8 mouse cellular contexts compared by ENCODE assay signal in genomic region chr7:80208026-80208642, GRCm38 (mm10). TPM values are rescaled to one million over a fixed set of nuclear protein-coding genes. Genes with fewer than 3 reads are reported as not detected.
DNase-seq lines count a peak whose midpoint lies in the region; ATAC-seq and TF ChIP-seq lines count a peak whose summit lies in the region.

No protein-coding gene starts in this region.

- peaks cover 30% of the 10 kb centered on the region for H3K36me3 ChIP-seq in liver, embryonic 15.5 days (replicated peaks)
- peaks cover 5% of the 10 kb centered on the region; the same call in 1 of the 2 replicates for H3K36me3 ChIP-seq in neural tube, embryonic 15.5 days

- peak overlapping the region; percentile 71 for H3K9ac ChIP-seq in liver, embryonic 15.5 days
- H3K9ac ChIP-seq in neural tube, embryonic 15.5 days (replicated peaks) = no peak overlapping the region

- intact Hi-C loops in left cerebral cortex, adult 2 months (cut with DNase I) = no loop called here

- H3K4me2 ChIP-seq in liver, embryonic 15.5 days = peak overlapping the region; percentile 91
- H3K4me2 ChIP-seq in neural tube, embryonic 15.5 days = no peak overlapping the region

- 32% methylated on average over 18 of the region's 18 CpGs for WGBS in liver, embryonic 15.5 days (ENCODE audit: insufficient replicate concordance)
- 66% methylated on average over 18 of the region's 18 CpGs for WGBS in neural tube, embryonic 15.5 days

- ATAC-seq in liver, embryonic 15.5 days (ENCODE audit: insufficient read depth) = peak; percentile 16
- no peak for ATAC-seq in neural tube, embryonic 15.5 days (ENCODE audit: low FRiP score)

- no peak for TF ChIP-seq CTCF in left cerebral cortex, adult 2 months (IDR thresholded peaks at IDR 0.05)

- H3K27ac ChIP-seq in liver, embryonic 15.5 days (replicated peaks) = peak overlapping the region; percentile 100
- no peak overlapping the region for H3K27ac ChIP-seq in left cerebral cortex, adult 2 months
- no peak overlapping the region for H3K27ac ChIP-seq in neural tube, embryonic 15.5 days (replicated peaks)

- no peaks in the 10 kb centered on the region for H3K9me3 ChIP-seq in liver, embryonic 15.5 days (replicated peaks)
- H3K9me3 ChIP-seq in neural tube, embryonic 15.5 days (replicated peaks) = no peaks in the 10 kb centered on the region

- H3K4me1 ChIP-seq in liver, embryonic 15.5 days (replicated peaks) = peaks cover 100% of the 10 kb centered on the region
- H3K4me1 ChIP-seq in neural tube, embryonic 15.5 days = peaks cover 61% of the 10 kb centered on the region

- peak; percentile 75 to 86 for DNase-seq in urinary bladder, adult 18-20 months (ENCODE audit: low spot score in 2 of 2)
- DNase-seq in urinary bladder, postnatal 10 days (ENCODE audit: low spot score) = no peak
- DNase-seq in induced T-regulatory cell, adult 2 months (ENCODE audit: low read depth) = peak; percentile 67
- peak; percentile 79 to 82 for DNase-seq in urinary bladder, postnatal 36 days (ENCODE audit: low spot score in 2 of 2)
- DNase-seq in left cerebral cortex, adult 2 months (ENCODE audit: extremely low spot score in 1 of 2, low spot score in 2 of 2) = no peak
- DNase-seq in cerebellum, postnatal 4 days (ENCODE audit: low spot score in 2 of 2) = no peak

- no peaks in the 10 kb centered on the region for H3K27me3 ChIP-seq in liver, embryonic 15.5 days
- H3K27me3 ChIP-seq in neural tube, embryonic 15.5 days (replicated peaks) = no peaks in the 10 kb centered on the region

- peak overlapping the region; percentile 40 for H3K4me3 ChIP-seq in liver, embryonic 15.5 days (replicated peaks)
- H3K4me3 ChIP-seq in left cerebral cortex, adult 2 months = no peak overlapping the region
- H3K4me3 ChIP-seq in neural tube, embryonic 15.5 days (replicated peaks) = no peak overlapping the region

RNA-seq across cellular contexts. Expression of gene Sema4b, which starts 21.5 kb away (rescaled TPM):
- polyA plus RNA-seq in liver, embryonic 15.5 days (2015; fragmentation: Nextera tagmentation; extraction: Ambion mirVana) = 15.2 and 15.5 TPM in 2 replicates
- total RNA-seq in left cerebral cortex, adult 2 months (2021) = 10 to 100 TPM; 19.4 to 20.6 TPM
- 22.7 and 25.8 TPM in 2 replicates for polyA plus RNA-seq in neural tube, embryonic 15.5 days (2015; fragmentation: Nextera tagmentation; extraction: Ambion mirVana)

RNA-seq across cellular contexts. Expression of gene Cib1, which starts 24.5 kb away (rescaled TPM):
- 84.7 and 85.0 TPM in 2 replicates for polyA plus RNA-seq in liver, embryonic 15.5 days (2015; fragmentation: Nextera tagmentation; extraction: Ambion mirVana)
- total RNA-seq in left cerebral cortex, adult 2 months (2021) = 10 to 100 TPM; 21.7 to 22.4 TPM
- polyA plus RNA-seq in neural tube, embryonic 15.5 days (2015; fragmentation: Nextera tagmentation; extraction: Ambion mirVana) = 32.2 and 59.5 TPM in 2 replicates

RNA-seq across cellular contexts. Expression of gene Gdpgp1, which starts 24.5 kb away (rescaled TPM):
- polyA plus RNA-seq in liver, embryonic 15.5 days (2015; fragmentation: Nextera tagmentation; extraction: Ambion mirVana) = 2.0 and 2.1 TPM in 2 replicates
- total RNA-seq in left cerebral cortex, adult 2 months (2021) = 1 to 10 TPM; 6.1 to 7.5 TPM
- 4.6 and 5.5 TPM in 2 replicates for polyA plus RNA-seq in neural tube, embryonic 15.5 days (2015; fragmentation: Nextera tagmentation; extraction: Ambion mirVana)

RNA-seq across cellular contexts. Expression of gene Ttll13, which starts 38.0 kb away (rescaled TPM):
- 0.16 and 0.20 TPM in 2 replicates for polyA plus RNA-seq in liver, embryonic 15.5 days (2015; fragmentation: Nextera tagmentation; extraction: Ambion mirVana)
- total RNA-seq in left cerebral cortex, adult 2 months (2021) = 1 to 10 TPM; 2.0 to 2.8 TPM
- 2.0 and 2.4 TPM in 2 replicates for polyA plus RNA-seq in neural tube, embryonic 15.5 days (2015; fragmentation: Nextera tagmentation; extraction: Ambion mirVana)

RNA-seq across cellular contexts. Expression of gene Ngrn, which starts 52.9 kb away (rescaled TPM):
- 25.4 and 28.3 TPM in 2 replicates for polyA plus RNA-seq in liver, embryonic 15.5 days (2015; fragmentation: Nextera tagmentation; extraction: Ambion mirVana)
- 10 to 100 TPM; 40.8 to 45.3 TPM for total RNA-seq in left cerebral cortex, adult 2 months (2021)
- polyA plus RNA-seq in neural tube, embryonic 15.5 days (2015; fragmentation: Nextera tagmentation; extraction: Ambion mirVana) = 65.6 and 68.2 TPM in 2 replicates

Comparison
In these comparisons a context has a peak if more than half of its experiments do, and no peak if none do; other contexts are left out.
1. DNase-seq: peak in urinary bladder, adult 18-20 months (2 of 2), induced T-regulatory cell, adult 2 months (single experiment) and urinary bladder, postnatal 36 days (2 of 2); none in urinary bladder, postnatal 10 days (single experiment), left cerebral cortex, adult 2 months (0 of 2) and cerebellum, postnatal 4 days (0 of 2).